Mouse (Mus musculus) brown adipose tissue, adult 24 weeks (tissue): Measurements from ENCODE around the gene Galnt12. TPM values are rescaled to one million over a fixed set of nuclear protein-coding genes. Genes with fewer than 3 reads are reported as not detected.

Experiments used
- H3K27ac ChIP-seq: fragments of 200-500 bp; replicated peaks from 2 replicates; pipeline ENCODE4 v1.5.1; 2012; ENCODE audit warnings: low read depth, mild to moderate bottlenecking, low read length
- H3K4me1 ChIP-seq: fragments of 200-500 bp; 2 replicates; pipeline ENCODE4 v1.6.1; 2012; ENCODE audit warnings: low read length, mixed read lengths; ENCODE audit not compliant: control insufficient read depth, insufficient read depth, insufficient read length
- H3K4me3 ChIP-seq: fragments of 200-500 bp; 2 replicates; pipeline ENCODE4 v1.5.1; 2012; ENCODE audit warnings: low read depth, mild to moderate bottlenecking, low read length, moderate library complexity; ENCODE audit not compliant: insufficient read depth
- polyA plus RNA-seq: library from polyadenylated mRNA; stranded (reverse); fragments of >200 nt; gene quantifications from 2 replicates; pipeline ENCODE4 v1.2.4, GENCODE M21; 2012; ENCODE audit not compliant: missing spikeins, insufficient read depth, insufficient read length

Galnt12 gene
- polyA plus RNA-seq, 1 experiment, result 0.48 TPM

DNA sequence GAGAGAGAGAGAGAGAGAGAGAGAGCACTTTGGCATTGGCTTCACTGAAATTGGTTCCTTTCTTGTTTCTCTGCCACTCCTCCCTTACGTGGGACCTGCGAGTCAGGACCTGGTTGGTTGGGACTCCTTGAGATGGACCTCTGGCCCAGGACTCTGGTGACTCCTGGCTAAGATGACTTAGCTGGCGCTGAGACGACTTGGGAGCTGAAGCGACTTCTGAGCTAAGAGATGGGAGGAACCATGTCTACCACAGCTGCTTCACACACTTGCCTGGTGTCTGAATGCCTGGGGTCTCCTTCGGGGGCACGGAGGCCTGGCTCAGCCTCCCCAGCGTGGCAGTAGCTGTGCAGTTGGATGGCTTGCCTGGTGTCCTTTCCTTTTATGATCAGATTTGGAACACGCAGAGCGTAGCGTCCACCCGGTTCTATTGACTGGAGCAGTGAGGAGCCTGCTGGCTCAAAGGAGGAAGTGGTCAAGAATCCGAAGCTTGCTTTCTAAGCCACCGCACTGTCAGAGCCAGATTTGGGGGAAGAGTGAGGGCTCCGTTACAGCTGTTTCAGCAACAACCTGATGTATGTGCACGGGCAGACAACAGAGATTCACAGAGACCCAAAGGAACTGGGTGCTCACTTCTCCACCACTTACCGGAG lies 11.6 kb upstream of the Galnt12 start:
- Histone ChIP-seq H3K4me3 (peak overlapping the region; percentile 12; the same call in 1 of the 2 replicates), H3K27ac (no peak overlapping the region), H3K4me1 (no peaks in the 10 kb centered on the region)

DNA sequence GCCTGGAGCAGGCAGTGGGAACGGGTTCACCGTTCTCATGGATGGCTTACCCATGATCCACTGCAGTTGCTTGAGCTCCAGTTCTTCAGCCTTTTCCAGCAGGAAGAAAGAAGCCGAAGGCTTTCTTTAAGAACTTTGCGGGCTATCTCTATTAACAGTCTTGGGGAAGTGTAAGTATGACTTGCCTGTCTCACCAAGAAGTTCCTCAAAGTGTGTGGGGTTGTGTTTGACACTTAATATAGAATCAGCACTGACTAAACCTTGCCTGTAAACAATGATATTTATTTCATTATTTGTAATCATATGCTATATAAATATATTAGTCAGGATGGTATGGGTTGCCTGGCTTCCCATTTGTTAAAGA lies 11.1 kb upstream of the Galnt12 start:
- H3K27ac ChIP-seq, result no peak overlapping the region
- H3K4me1 ChIP-seq, result no peaks in the 10 kb centered on the region
- no peak overlapping the region for H3K4me3 ChIP-seq

DNA sequence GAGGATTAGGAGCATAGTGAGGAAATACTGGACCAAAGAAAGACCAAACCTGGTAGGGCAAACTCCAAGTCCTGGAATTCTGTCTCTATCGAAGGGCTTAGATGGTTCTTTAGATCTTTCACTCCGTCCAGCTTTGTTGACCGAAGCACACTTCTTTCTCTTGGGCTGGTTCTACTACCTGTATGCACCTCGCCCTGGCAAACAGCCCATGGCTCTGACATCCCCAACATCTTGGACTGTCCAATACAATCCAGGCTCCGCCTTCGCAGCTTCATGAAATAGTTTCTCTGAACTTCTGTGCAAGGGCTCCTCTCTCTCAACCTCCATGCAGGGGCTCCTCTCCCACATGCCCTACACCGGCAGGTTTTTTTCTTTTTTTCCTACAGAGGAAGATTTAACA lies 7.9 kb upstream of the Galnt12 start:
- Histone ChIP-seq H3K27ac (no peak overlapping the region), H3K4me1 (no peaks in the 10 kb centered on the region), H3K4me3 (no peak overlapping the region)

DNA sequence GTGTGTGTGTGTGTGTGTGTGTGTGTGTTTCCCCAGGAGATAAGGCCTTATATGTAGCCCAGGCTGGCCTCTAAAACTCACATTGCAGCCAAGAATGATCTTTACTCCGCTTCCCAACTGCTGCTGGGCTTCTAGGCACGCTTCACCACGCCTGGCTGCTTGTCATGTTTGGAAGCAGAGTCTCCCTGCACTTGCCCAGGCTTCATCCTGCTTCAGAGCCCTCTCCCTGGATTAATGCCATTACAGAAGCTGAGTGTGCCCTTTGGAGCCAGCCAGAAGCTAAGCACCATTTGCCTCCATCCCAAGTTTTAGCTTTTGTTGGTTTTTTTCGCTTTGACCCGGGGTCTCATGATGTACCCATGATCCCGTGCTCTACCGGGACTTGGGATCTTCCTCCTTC lies 3.0 kb upstream of the Galnt12 start:
- no peak overlapping the region for H3K4me3 ChIP-seq
- H3K4me1 ChIP-seq, result no peaks in the 10 kb centered on the region; the same call in 1 of the 2 replicates
- H3K27ac ChIP-seq, result no peak overlapping the region

DNA sequence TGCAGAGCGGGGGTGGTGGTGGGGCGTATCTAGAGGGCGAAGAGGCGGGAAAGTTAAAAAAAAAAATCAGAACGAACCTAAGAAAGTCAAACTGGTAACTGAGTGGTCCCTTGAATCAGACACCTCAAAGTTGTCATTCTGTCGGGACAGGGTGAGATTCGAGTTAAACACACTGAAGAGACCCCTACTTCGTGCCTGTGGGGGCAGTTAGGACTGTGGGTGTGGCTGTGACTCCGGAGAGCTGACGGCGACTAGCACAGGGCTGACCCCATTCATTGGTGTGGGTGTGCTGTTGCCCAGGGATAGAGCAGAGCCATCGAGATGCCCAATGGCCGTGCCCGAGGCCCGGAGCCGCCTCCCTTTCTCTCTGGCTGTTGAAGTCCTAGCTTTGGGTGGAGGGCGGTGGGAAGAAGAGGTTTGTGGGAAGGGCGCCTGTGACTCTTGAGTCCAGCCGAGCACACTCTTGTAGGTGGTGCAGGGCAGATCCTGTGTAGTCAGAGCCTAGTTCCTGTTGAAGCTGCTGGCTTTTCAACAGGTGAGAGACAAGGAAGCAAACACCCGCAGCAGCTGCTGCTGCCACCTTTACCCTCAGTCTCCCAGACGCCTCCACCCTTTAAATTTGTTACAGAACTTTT lies 795 bp downstream of the Galnt12 start:
- Histone ChIP-seq H3K4me3 (peak overlapping the region; percentile 56), H3K27ac (no peak overlapping the region), H3K4me1 (no peaks in the 10 kb centered on the region; the same call in 1 of the 2 replicates)

DNA sequence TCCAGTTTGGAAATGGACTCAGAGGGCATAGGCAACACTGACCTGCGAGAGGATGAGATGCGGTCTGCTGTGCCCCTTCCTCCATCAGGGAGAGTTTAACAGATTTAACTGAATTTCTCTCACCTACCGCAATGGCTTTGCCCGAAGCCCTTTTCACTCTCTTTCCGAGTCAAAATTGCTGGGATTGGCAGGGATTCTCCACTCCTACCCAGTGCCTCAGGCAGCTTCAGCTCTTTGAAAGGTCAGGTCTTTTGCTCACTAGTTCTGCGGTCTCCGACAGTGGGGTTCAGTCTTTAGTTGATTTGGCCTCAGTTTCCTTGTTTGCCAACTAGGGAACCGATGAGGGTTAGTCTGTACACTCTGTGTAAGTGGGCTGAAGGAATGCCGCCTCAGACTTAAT lies 1.5 kb downstream of the Galnt12 start:
- Histone ChIP-seq H3K4me3 (no peak overlapping the region), H3K4me1 (no peaks in the 10 kb centered on the region; the same call in 1 of the 2 replicates), H3K27ac (no peak overlapping the region)

DNA sequence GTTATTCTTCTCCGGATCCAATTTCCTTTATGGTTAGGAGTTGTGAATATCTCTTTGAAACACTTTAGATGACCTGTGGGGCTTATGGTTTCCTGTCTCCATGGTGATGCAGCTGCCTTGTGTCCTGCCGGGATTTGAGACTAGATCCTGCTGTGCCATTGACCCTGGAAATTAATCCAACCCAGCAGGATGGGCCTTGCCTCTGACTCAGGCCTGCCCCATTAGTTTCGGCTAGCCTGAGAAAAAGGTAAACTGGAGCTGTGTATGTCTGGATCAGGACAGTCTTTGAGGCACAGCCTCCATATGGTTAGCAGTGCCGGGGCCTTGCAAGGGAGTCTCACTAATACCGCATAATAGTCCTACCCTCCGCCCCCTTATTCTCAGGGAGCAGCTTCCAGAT lies 1.9 kb downstream of the Galnt12 start:
- Histone ChIP-seq H3K4me3 (no peak overlapping the region), H3K27ac (no peak overlapping the region), H3K4me1 (no peaks in the 10 kb centered on the region; the same call in 1 of the 2 replicates)

DNA sequence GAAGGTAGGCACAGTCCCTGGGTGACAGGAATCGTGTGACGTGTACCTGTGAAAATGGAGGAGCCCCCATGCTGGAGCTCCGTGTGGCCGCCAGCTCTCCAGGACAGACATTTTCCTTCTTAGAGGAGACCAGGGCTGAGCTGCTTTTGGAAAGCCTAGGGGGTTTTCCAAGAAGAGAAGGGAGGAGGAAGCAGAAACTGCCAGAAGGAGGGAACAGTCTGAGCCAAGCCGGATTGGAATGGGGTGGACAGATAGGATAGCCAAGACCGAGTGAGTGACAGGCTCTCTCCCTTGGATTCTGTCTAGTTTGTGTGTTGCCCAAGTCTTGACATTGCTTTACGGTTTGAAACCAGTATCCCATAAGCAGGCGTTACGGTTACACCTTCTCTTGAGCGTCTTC lies 11.9 kb downstream of the Galnt12 start:
- Histone ChIP-seq H3K4me1 (no peaks in the 10 kb centered on the region), H3K27ac (no peak overlapping the region), H3K4me3 (no peak overlapping the region)

DNA sequence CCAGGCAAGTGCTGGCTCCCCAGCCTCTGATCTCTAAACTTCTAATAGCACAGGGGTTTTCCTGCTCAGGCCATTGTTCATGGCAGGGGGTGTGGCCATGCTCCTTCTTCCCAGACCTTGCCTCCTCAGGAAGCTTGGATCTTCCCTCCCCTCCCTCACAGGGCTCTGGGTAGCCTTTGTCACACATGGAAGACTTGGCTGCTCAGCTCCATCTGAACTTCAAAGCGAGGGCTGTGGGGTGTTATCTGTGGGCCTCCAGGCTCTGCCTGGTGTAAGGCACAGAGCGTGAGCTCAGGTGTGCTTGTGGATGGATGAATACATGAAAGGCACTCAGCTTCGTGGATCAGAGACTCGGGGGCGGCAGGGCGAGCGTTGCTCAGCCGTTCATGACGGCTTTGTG lies 20.2 kb downstream of the Galnt12 start:
- Histone ChIP-seq H3K4me3 (no peak overlapping the region), H3K27ac (no peak overlapping the region), H3K4me1 (peaks cover 3% of the 10 kb centered on the region; the same call in 1 of the 2 replicates)

DNA sequence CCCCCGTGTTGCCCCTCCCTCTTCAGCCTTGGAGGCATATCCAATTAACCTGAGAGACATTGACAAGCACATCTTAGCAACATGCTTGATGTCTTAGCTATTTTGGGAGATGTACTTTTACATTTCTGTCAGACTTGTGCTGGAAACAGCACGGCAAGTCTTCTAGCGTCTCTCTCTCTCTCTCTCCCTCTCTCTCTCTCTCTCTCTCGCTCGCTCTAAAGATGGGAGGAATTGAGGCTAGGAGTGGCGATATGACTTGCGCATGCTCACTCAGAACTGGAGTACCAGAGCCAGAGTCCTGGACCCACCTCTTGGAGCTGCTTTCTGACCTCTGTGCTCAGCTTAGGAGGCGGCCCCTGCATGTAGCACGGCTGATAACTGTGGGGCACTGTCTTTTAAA lies 20.9 kb downstream of the Galnt12 start:
- Histone ChIP-seq H3K4me3 (no peak overlapping the region), H3K27ac (no peak overlapping the region), H3K4me1 (peaks cover 3% of the 10 kb centered on the region; the same call in 1 of the 2 replicates)

DNA sequence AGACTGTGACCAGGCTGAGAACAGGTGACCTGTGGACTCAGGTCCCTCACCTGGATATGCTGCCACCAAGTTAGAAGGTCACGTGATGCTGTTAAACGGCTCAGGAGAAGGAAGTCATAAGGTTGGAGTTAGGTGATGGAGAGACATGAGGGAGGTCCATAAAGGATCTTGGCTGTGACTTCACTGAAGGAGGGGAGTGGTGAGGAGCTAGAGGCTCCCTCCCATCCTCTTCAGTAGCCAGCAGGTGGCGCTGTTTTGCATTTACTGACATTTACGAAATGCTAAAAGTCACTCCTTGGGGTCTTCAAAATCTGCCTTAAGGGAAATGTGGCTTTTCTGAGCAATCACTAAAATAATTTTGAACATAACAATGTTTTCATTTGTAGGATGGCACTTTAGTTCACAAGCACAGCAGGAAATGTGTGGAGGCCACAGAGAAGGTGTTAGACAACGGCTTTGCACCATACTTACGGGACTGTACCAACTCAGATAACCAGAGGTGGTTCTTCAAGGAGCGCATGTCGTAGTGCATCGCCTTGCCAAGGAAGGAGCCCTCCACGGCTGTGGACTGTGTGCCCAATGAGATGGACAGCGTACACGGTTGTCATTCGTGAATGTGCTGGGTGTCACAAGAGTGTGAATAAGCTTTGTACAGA lies 30.5 kb downstream of the Galnt12 start:
- H3K4me1 ChIP-seq, result no peaks in the 10 kb centered on the region
- H3K27ac ChIP-seq, result no peak overlapping the region
- H3K4me3 ChIP-seq, result no peak overlapping the region

DNA sequence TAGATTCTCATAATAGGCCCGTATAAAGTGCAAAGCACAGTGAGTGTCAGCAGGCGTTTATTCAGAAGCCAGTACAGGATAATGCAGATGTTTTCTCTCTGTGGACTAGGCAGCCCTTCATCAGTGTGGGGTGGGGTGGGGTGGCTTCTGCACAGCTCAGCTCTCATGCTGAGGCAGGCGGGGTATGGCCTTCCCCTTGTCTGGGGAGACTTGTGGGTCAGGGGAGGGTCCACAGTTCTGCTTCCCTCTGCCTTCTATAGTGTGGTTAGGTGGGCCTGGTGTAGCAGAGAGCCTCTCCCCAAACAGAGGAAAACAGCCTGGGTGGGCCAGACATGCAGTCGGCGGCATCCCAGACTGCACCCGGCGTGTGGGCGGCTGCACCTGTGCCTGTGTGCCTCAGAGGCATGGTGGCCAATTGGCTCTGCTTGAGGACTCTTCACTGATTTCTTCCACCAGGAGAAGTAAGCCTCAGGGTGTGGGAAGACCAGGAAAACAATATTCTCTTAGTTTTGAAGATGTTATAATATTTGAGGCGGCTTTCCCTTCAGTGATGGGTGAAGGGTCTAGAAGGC lies 32.5 kb downstream of the Galnt12 start:
- H3K4me1 ChIP-seq, result no peaks in the 10 kb centered on the region
- no peak overlapping the region for H3K27ac ChIP-seq
- H3K4me3 ChIP-seq, result no peak overlapping the region

DNA sequence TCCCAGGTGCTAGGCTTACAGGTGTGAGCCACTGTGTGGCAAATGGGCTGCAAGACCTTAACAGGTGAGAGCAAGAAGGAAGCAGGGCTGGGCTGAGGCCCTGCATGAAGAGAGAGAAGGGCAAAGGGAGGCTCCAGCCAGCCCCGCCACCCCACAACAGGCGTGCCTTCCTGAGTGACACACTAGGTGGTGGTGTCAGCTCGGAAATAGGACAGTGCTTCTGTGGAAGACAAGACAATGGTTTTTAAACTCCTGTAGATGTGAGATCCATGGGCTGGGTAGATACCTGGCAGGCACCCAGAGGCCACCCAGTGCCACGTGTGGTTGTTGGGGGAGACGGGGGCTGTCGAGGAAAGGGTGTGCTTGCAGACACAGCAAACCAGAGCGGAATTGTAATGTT lies 36.8 kb downstream of the Galnt12 start:
- no peak overlapping the region for H3K4me3 ChIP-seq
- H3K27ac ChIP-seq, result no peak overlapping the region
- H3K4me1 ChIP-seq, result peaks cover 4% of the 10 kb centered on the region

DNA sequence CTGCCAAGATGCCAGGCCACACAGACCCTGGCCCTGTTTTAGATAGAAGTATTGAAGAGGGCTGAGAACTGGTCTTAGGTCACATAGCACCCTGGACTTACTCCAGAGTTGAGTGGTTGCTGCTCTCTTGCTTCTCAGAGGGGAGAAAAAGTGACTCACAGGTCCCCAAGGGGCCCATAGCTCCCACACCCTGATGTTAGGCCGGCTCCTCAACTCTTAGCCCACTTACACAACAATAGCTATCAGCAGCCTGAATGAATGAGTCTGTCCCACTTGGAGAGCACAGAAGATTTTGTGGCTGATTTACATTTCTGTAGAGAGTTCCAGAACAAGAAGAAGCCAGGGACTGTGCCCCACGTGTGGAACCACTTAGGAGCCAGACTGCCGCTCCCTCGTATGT lies 37.9 kb downstream of the Galnt12 start:
- peak overlapping the region; percentile 57 for H3K27ac ChIP-seq
- H3K4me3 ChIP-seq, result no peak overlapping the region
- H3K4me1 ChIP-seq, result peaks cover 4% of the 10 kb centered on the region

DNA sequence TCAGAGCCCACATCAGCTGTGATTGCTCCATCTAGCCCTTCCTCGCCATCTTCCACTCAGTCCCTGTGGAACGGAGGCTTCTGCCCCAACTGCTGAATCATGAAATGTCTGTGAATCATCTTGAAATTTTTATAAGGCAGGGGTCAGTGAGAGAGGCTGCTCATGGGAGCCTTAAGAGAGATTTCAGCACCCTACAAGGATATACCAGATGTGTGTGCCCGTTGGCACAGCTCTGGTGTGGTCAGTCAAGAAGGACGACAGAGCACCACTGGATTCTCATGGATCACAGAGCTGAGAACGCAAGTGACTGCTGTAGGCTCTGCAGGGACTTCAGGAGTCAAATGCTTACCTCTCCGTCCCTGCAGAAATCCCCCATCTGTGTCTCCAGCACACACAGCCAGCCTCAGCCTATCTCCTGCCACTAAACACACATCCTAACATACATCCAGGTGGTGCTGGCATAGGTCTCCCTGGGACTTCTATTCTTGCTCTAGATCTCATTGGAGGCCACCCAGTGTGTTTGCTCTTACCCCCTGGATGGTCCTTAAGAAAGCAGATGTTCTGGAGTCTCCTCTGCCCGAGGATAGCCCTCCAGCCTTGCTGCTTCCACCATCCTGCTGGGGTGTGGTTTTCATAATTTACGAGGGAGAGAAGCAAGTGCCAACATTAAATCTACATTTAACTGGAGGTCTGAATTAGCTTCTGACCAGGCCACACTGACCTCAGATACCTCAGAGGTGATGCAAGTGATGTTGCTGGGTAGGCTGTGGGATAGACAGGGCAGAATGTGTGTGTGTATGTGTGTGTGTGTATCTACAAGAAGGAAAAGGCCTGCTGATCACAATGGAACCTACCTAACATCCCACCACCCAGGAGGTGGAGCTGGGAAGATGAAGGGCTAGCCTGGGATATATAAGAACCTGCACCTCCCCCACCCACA lies 38.7 kb downstream of the Galnt12 start:
- H3K4me3 ChIP-seq, result no peak overlapping the region
- peaks cover 4% of the 10 kb centered on the region for H3K4me1 ChIP-seq
- peak overlapping the region; percentile 57 for H3K27ac ChIP-seq
